Mouse (Mus musculus) lung, embryonic 16.5 days (tissue): ENCODE measurements around the gene Lat2. TPM values are rescaled to one million over a fixed set of nuclear protein-coding genes. Genes with fewer than 3 reads are reported as not detected.
A peak's percentile ranks its signal among the peaks of the same experiment; 100 is the strongest.

Experiments used
- ATAC-seq: fragments of 200-750 bp; cut with Nextera tagmentation; 2 replicates; pipeline ENCODE4 v1.8.0; 2017; ENCODE audit warnings: low read depth, mild to moderate bottlenecking, moderate library complexity
- H3K27ac ChIP-seq: fragments of 300-500 bp; sonication (generic); 2 replicates; pipeline ENCODE4 v1.5.1; 2014; ENCODE audit warnings: mild to moderate bottlenecking, control low read depth, low read length
- H3K27me3 ChIP-seq: fragments of 300-500 bp; sonication (generic); 2 replicates; pipeline ENCODE4 v1.6.1; 2014; ENCODE audit warnings: low read depth, low read length, mixed read lengths; ENCODE audit not compliant: control insufficient read depth, insufficient read depth
- H3K36me3 ChIP-seq: fragments of 300-500 bp; sonication (generic); 2 replicates; pipeline ENCODE4 v1.6.1; 2014; ENCODE audit warnings: low read length; ENCODE audit not compliant: control insufficient read depth, insufficient read depth
- H3K4me1 ChIP-seq: fragments of 300-500 bp; sonication (generic); replicated peaks from 2 replicates; pipeline ENCODE4 v1.6.1; 2014; ENCODE audit warnings: low read length, mixed read lengths; ENCODE audit not compliant: control insufficient read depth, insufficient read depth
- H3K4me2 ChIP-seq: fragments of 300-500 bp; sonication (generic); 2 replicates; pipeline ENCODE4 v1.6.1; 2014; ENCODE audit warnings: low read depth, low read length, control low read depth
- H3K4me3 ChIP-seq: fragments of 300-500 bp; sonication (generic); 2 replicates; pipeline ENCODE4 v1.5.1; 2014; ENCODE audit warnings: mild to moderate bottlenecking, low read length, control low read depth
- H3K9ac ChIP-seq: fragments of 300-500 bp; sonication (generic); 2 replicates; pipeline ENCODE4 v1.6.1; 2014; ENCODE audit warnings: low read length, control low read depth
- H3K9me3 ChIP-seq: fragments of 300-500 bp; sonication (generic); 2 replicates; pipeline ENCODE4 v1.6.1; 2016; ENCODE audit warnings: low read length; ENCODE audit not compliant: control insufficient read depth
- WGBS: fragments of 180-500 bp; shearing (Covaris S2); extraction: QIAGEN DNeasy Blood & Tissue Kit; methylation state at CpG from one replicate; pipeline ENCODE4 v1.1.7; 2014; 5-methylcytosine and 5-hydroxymethylcytosine counted together
- polyA plus RNA-seq: library from polyadenylated mRNA; unstranded; fragments of >200 nt; fragmentation: Nextera tagmentation; extraction: Ambion mirVana; gene quantifications from 2 replicates; pipeline ENCODE4 v1.2.1, GENCODE M21; 2015

The Lat2 gene
- polyA plus RNA-seq, 1 experiment from 2014 or later = 1.8 TPM

- peak; percentile 66 for ATAC-seq
- WGBS = 35% methylated on average over 8 of the region's 8 CpGs
- Histone ChIP-seq H3K9ac (no peak overlapping the region), H3K4me1 (peaks cover 12% of the 10 kb centered on the region), H3K4me2 (no peak overlapping the region), H3K36me3 (no peaks in the 10 kb centered on the region), H3K4me3 (no peak overlapping the region), H3K27ac (peak overlapping the region; percentile 80), H3K9me3 (no peaks in the 10 kb centered on the region), H3K27me3 (no peaks in the 10 kb centered on the region)
These were observed 45.8 kb downstream of the Lat2 start for GRCm38 (mm10) chr5:134568964-134569491.

GRCm38 (mm10) chr5:134568030-134568429, 46.8 kb downstream of the Lat2 start:
- Histone ChIP-seq H3K9me3 (no peaks in the 10 kb centered on the region), H3K4me2 (no peak overlapping the region), H3K27ac (peak overlapping the region; percentile 80), H3K4me1 (peaks cover 12% of the 10 kb centered on the region), H3K4me3 (no peak overlapping the region), H3K27me3 (no peaks in the 10 kb centered on the region), H3K36me3 (no peaks in the 10 kb centered on the region), H3K9ac (no peak overlapping the region)
- WGBS = 78% methylated on average over 3 of the region's 3 CpGs
- ATAC-seq = no peak

GRCm38 (mm10) chr5:134567445-134567844, 47.4 kb downstream of the Lat2 start:
- 76% methylated on average over 4 of the region's 4 CpGs for WGBS
- H3K4me2 ChIP-seq = no peak overlapping the region
- H3K27ac ChIP-seq = no peak overlapping the region
- H3K4me3 ChIP-seq = no peak overlapping the region
- no peaks in the 10 kb centered on the region for H3K27me3 ChIP-seq
- peaks cover 8% of the 10 kb centered on the region for H3K4me1 ChIP-seq
- no peak overlapping the region for H3K9ac ChIP-seq
- no peaks in the 10 kb centered on the region for H3K36me3 ChIP-seq
- H3K9me3 ChIP-seq = no peaks in the 10 kb centered on the region
- ATAC-seq = no peak

- 81% methylated on average over 6 of the region's 6 CpGs for WGBS
- Histone ChIP-seq H3K4me1 (peaks cover 5% of the 10 kb centered on the region; the same call in 1 of the 2 replicates), H3K27ac (no peak overlapping the region), H3K4me3 (no peak overlapping the region), H3K4me2 (no peak overlapping the region), H3K9me3 (no peaks in the 10 kb centered on the region), H3K27me3 (no peaks in the 10 kb centered on the region), H3K36me3 (no peaks in the 10 kb centered on the region), H3K9ac (no peak overlapping the region)
- no peak for ATAC-seq
These were observed 49.1 kb downstream of the Lat2 start for GRCm38 (mm10) chr5:134565696-134566095.

GRCm38 (mm10) chr5:134564272-134564671, 50.6 kb downstream of the Lat2 start:
- Histone ChIP-seq H3K27me3 (no peaks in the 10 kb centered on the region), H3K27ac (no peak overlapping the region), H3K9ac (no peak overlapping the region), H3K36me3 (no peaks in the 10 kb centered on the region), H3K4me3 (no peak overlapping the region), H3K9me3 (no peaks in the 10 kb centered on the region), H3K4me2 (no peak overlapping the region), H3K4me1 (peaks cover 5% of the 10 kb centered on the region; the same call in 1 of the 2 replicates)
- WGBS = 100% methylated on average over 2 of the region's 2 CpGs
- ATAC-seq = no peak

- H3K9me3 ChIP-seq = no peaks in the 10 kb centered on the region
- H3K4me3 ChIP-seq = no peak overlapping the region
- H3K9ac ChIP-seq = no peak overlapping the region
- H3K27ac ChIP-seq = no peak overlapping the region
- no peak overlapping the region for H3K4me2 ChIP-seq
- 73% methylated on average over 16 of the region's 16 CpGs for WGBS
- H3K36me3 ChIP-seq = no peaks in the 10 kb centered on the region
- H3K27me3 ChIP-seq = no peaks in the 10 kb centered on the region
- peaks cover 5% of the 10 kb centered on the region for H3K4me1 ChIP-seq
- ATAC-seq = no peak
These were observed 54.2 kb downstream of the Lat2 start for GRCm38 (mm10) chr5:134560450-134561171.

GRCm38 (mm10) chr5:134560071-134560449, 54.8 kb downstream of the Lat2 start, which contains the start of gene Syna:
Gene Syna (minus strand): TSS chr5:134560171.
- Histone ChIP-seq H3K36me3 (no peaks in the 10 kb centered on the region), H3K4me3 (no peak within 1 kb of the TSS), H3K4me2 (no peak within 1 kb of the TSS), H3K9ac (no peak within 1 kb of the TSS), H3K27ac (no peak within 1 kb of the TSS), H3K27me3 (no peaks in the 10 kb centered on the region), H3K4me1 (peaks cover 11% of the 10 kb centered on the region), H3K9me3 (no peaks in the 10 kb centered on the region)
- ATAC-seq = no peak
- 87% methylated on average over 7 of the region's 7 CpGs for WGBS

GRCm38 (mm10) chr5:134555463-134556164, 59.2 kb downstream of the Lat2 start:
- ATAC-seq = peak; percentile 17; the same call in 1 of the 2 replicates
- Histone ChIP-seq H3K27me3 (no peaks in the 10 kb centered on the region), H3K4me2 (peak overlapping the region; percentile 3), H3K9me3 (no peaks in the 10 kb centered on the region), H3K9ac (no peak overlapping the region), H3K36me3 (no peaks in the 10 kb centered on the region), H3K4me1 (peaks cover 26% of the 10 kb centered on the region), H3K27ac (peak overlapping the region; percentile 56), H3K4me3 (no peak overlapping the region)
- 5% methylated on average over 20 of the region's 20 CpGs for WGBS

- no peak for ATAC-seq
- H3K4me1 ChIP-seq = peaks cover 32% of the 10 kb centered on the region
- WGBS = 79% methylated on average over 5 of the region's 5 CpGs
These were observed 60.8 kb downstream of the Lat2 start for GRCm38 (mm10) chr5:134553951-134554546.

More at GRCm38 (mm10) chr5:134553951-134554546, 60.8 kb downstream of the Lat2 start:
- Histone ChIP-seq H3K9ac (no peak overlapping the region), H3K36me3 (no peaks in the 10 kb centered on the region), H3K27me3 (no peaks in the 10 kb centered on the region), H3K27ac (no peak overlapping the region), H3K4me2 (no peak overlapping the region), H3K4me3 (no peak overlapping the region), H3K9me3 (no peaks in the 10 kb centered on the region)
